Mouse (Mus musculus) kidney, adult 8-10 months (tissue): Measurements from ENCODE around the gene Prim1.

Experiments
- DNase-seq, 2 experiments: peaks; one replicate each; pipeline ENCODE4 v3.0.0; 2022

The Prim1 gene

GRCm38 (mm10) chr10:128015068-128015934 lies at the start of gene Prim1:
Gene Prim1 (plus strand): TSS chr10:128015168.
- DNase-seq: peak; percentile 81 to 85

- DNase-seq: peak; percentile 56 to 61
Measured at GRCm38 (mm10) chr10:127966506-127966905, 48.5 kb upstream of the Prim1 start.

- no peak for DNase-seq
Measured at GRCm38 (mm10) chr10:127969820-127970219, 45.1 kb upstream of the Prim1 start.

GRCm38 (mm10) chr10:127970359-127970831 lies 44.6 kb upstream of the Prim1 start:
- no peak for DNase-seq

GRCm38 (mm10) chr10:127971135-127971534 lies 43.8 kb upstream of the Prim1 start:
- DNase-seq: no peak

GRCm38 (mm10) chr10:127974062-127974461 lies 40.9 kb upstream of the Prim1 start:
- DNase-seq: no peak

GRCm38 (mm10) chr10:127975503-127975902 lies 39.5 kb upstream of the Prim1 start:
- no peak for DNase-seq

GRCm38 (mm10) chr10:127984650-127985049 lies 30.3 kb upstream of the Prim1 start:
- DNase-seq: no peak

- DNase-seq: no peak
Measured at GRCm38 (mm10) chr10:127985601-127986000, 29.4 kb upstream of the Prim1 start.

GRCm38 (mm10) chr10:127996690-127997089 lies 18.3 kb upstream of the Prim1 start:
- DNase-seq: no peak

GRCm38 (mm10) chr10:127998260-127998659 lies 16.7 kb upstream of the Prim1 start:
- DNase-seq: no peak

GRCm38 (mm10) chr10:128003281-128003801 lies 11.6 kb upstream of the Prim1 start:
- DNase-seq: no peak

GRCm38 (mm10) chr10:128004918-128005317 lies 10.1 kb upstream of the Prim1 start:
- no peak for DNase-seq

- DNase-seq: no peak
Measured at GRCm38 (mm10) chr10:128005479-128005878, 9.5 kb upstream of the Prim1 start.

GRCm38 (mm10) chr10:128007446-128007845 lies 7.5 kb upstream of the Prim1 start, which contains the start of gene Hsd17b6:
Gene Hsd17b6 (minus strand): TSS chr10:128007611.
- no peak for DNase-seq

GRCm38 (mm10) chr10:128008207-128008889 lies 6.6 kb upstream of the Prim1 start:
- peak; percentile 56 to 87 for DNase-seq

- DNase-seq: no peak
Measured at GRCm38 (mm10) chr10:128009735-128010134, 5.2 kb upstream of the Prim1 start.

GRCm38 (mm10) chr10:128022196-128022595 lies 7.2 kb downstream of the Prim1 start:
- DNase-seq: no peak

GRCm38 (mm10) chr10:128023496-128023895 lies 8.5 kb downstream of the Prim1 start:
- DNase-seq: no peak

- no peak for DNase-seq
Measured at GRCm38 (mm10) chr10:128029931-128030330, 15.0 kb downstream of the Prim1 start.

- DNase-seq: no peak
Measured at GRCm38 (mm10) chr10:128030860-128031259, 15.9 kb downstream of the Prim1 start.

GRCm38 (mm10) chr10:128036746-128037425 lies 21.9 kb downstream of the Prim1 start:
- DNase-seq: peak; percentile 61 to 66

- DNase-seq: no peak
Measured at GRCm38 (mm10) chr10:128037921-128038320, 23.0 kb downstream of the Prim1 start.
